Mouse (Mus musculus) kidney, postnatal 14 days (tissue): Measurements from ENCODE around the gene Fam189a1.

Experiments
- DNase-seq: peaks from one replicate; pipeline ENCODE4 v3.0.0; 2022; ENCODE audit warnings: mixed read lengths

The Fam189a1 gene

DNA sequence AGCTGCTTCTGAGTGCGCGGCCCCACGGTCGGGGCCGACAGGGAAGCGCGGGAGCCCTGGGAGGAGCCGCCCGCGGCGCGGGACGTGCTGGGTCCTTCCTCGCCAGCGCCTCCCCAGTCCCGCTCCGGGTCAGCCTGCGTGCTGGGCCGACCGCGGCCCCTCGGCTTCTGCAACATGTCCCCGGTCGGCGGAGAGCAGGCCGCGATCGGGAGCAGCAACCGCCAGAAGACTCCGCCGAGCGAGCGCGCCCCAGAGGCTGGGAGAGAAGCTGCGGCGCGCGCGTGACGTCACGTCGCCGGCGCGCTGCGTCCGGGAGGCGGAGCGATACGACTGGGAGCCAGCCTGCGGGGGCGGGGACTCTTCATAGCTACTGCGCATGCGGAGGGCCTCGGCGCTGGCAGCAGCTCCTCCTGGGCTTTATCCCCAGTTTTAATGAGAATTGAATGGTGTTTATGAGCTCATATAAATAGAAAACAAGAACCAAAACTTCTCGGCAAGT is 283.6 kb downstream of the Fam189a1 start, which contains the start of gene Nsmce3:
Nsmce3 (minus strand) TSS at position 255 of the 499 bp plus-strand sequence.
- DNase-seq, result peak; percentile 98

DNA sequence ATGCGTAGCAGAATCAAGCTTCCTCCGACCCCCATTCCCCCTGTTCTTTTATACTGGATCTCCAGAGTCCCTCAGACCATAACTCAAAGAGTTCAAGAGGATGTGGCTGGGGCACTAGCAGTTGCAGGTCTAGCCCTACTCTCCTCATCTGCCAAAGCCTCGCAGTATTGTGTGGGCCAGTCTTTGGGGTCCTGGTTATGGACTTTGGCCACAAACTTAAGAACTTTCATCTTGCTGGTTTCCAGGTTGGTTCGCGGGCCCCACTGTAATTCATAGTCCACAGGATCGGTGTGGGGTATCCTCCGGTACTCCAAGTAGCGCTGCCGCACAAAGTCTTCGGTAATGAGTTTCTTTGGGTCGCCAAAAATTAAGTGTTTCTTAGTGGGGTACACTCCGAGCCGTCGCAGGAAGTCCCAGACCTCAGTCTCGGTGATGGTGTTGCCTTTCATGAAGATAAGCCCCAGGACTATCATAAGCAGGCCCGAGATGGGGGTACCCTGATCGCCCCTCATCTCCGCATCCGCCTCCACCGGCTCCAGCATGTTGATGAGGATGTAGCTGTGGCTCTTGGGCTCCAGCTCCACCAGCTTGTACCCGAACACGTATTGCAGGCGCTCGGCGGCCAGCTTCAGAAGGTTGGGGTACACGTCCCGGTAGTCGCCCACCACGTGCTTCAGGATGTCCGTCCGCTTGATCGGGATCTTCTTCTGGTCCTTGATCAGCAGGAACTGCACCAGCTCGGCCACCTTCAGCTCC is 284.2 kb downstream of the Fam189a1 start:
- peak; percentile 2 for DNase-seq

DNA sequence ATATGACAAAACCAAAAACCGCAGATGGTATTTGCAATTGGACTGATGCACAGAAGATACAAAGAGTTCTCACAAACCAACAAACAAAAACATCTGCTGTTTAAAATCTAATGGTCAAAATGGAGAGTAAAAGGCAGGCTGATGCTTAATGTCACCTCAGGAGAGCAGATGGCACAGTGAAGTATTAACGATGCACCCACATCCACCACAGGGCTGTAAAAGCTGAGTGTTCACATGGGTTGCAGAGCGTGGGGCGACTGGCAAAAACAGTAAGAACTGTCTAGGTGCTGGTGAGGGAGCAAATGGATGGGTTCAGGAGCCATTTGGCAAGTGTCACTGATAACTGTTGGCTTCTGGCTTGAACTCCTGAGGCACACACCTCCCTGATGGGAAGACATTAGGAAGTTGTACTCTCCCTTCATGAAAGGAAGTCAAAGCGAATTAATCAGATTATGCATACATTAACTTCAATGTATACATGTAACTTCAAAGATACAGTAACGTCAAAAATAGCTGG is 286.8 kb downstream of the Fam189a1 start:
- DNase-seq, result no peak

DNA sequence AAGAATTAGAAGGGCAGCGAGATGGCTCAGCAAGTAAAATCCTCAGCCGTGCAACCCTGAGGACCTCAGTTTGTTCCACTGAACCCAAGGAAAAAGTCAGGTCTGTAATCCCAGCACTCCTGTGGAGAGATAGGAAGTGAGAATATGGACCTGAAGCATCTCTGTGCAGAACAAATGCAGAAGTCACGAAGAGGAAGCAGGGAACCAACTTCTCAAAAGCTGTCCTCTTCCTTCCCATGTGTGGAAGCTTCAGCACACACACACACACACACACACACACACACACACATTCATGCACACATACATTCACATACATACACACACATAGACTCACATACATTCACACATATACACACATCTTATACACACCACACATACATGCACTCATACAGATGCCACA is 292.8 kb downstream of the Fam189a1 start:
- DNase-seq, result no peak

DNA sequence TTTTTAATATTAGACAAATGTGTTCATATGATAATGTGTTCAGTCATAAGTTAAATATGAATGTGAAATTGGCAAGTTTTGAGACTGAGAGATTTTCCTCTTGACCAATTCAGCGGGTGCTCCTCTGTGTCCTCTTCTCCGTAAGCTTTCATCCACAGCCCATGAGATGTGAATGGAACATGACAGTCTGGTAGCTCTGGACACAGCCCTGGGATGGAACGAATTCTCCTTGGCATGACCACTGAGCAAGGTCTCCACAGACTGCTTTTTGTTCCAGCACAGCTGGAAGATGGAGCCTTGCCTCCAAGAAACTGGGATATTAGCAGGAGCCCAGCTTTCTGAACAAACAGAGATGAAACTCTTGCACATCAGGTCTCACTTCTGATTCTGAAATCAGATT is 293.4 kb downstream of the Fam189a1 start:
- no peak for DNase-seq

DNA sequence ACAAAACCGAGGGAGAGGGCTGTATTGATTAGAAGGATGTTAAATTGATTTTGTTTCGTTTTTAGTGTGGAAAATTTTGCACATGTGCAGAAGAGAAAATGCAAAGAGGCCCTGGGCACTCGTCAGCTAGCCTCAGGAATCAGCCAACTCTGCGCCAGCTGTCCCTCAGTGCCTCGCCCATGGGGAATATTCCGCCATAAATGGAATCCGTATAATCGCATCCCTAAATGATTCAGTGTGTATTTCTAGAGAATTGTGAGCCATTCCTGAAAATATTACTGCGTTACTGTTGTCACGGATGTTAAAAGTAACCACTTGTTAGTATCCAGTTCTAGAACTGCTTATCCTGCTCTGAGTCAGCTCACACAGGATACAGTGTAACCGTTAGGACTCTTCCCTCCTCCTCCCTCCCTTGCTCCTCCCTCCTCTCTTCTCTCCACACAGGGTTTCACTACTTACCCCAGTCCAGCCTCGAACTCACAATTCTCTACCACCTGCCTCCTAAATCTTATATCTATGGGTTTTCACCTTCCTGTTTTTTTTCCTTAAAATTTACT is 299.8 kb downstream of the Fam189a1 start:
- no peak for DNase-seq

DNA sequence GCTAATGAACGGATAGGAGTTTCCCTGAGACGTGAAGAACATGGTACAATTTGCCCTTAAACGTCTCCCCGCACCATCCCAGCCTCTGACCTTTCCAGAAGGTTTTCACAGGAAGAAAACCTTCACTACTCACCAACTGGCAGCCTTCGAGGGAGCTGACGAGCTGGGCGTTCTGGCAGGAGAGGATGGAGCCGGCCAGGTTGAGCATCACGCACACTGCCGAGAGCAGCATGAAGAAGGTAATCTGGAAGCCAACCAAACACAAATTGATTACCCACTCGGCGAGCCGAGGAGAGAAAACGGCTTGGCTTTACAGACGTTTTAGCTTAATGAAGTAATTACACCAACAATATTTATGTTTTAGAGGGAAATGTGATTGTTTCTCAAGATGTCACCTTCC is 300.4 kb downstream of the Fam189a1 start:
- DNase-seq, result no peak

DNA sequence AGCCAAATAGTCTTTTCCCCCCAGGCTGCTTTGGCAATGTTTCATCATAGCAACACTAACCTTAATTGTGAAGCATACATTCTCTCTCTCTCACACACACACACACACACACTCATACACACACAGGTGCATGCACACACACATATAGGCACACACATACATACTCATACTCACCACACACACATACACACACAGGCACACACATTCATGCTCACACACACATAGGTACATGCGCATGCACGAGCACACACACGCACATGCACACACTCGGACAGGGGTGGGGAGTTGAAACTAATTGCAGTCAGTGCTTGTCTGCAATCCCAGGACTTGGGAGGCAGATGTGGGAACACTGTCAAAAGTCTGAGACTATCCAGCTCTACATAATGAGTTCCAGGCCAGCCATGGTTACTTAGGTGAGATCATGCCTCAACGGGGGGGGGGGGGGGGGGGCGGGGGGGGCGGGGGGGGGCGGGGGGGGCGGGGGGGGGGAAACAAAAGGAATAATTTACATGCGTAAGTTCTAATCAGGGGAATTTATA is 300.9 kb downstream of the Fam189a1 start:
- no peak for DNase-seq

DNA sequence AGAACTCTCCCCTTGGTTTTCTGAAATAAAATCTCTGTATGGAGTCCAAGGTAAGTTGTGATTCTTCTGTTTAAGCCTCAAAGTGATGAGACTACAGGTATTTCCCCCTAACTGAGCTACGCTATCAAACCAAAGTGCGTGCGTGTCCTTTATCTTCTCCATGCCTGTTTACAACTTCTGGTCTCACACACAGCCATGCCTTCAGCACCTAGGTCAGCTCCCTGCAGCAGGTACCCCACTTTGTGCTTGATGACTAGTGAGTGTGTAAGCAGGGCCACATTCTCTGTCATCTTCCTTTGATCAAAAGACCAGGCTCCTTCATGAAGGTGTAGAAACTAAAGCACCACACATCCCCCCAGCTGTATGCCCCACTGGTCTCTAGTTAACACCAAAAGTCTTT is 305.6 kb downstream of the Fam189a1 start:
- DNase-seq, result peak; percentile 43

DNA sequence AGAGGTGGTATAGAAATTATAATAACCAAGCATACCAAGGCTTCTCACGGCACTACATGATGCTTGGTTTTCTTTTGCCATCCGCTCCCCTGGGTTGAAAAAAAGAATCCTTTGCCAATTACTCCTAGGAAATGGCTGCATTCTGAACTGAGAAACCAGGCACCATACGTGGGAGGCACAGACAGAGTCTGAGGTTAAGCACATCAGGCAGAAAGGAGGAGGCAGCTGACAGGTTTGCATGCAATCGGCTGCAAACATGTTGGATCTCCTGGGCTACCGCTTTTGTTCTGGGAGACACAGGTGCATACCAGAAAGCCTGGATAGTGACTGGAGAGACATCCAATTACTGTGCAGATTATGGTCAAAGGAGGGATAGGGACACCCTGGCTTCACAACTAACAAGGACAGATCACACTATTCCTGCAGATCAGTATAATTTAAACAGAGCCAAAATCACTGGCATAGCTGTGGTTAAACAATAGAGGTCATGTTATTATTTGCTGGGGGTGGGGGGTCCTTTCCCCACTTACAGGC is 308.9 kb downstream of the Fam189a1 start:
- DNase-seq, result no peak

DNA sequence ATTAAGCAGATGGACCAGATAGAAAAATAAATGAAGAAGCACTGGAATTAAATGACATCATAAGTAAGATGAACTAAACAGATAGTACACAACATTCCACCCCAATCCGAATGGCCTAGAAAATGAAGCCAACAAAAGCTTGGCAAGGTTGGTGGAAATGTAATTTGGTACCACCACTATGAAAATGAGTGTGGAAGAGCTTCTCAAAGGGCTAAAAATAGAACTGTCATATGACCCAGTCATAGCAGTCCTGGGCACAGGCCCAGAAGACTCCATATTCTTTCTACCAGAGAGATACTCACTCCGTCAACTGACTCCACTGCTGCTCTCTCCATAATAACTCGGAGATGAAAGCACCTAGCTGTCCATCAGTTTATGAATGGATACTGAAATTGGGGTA is 310.3 kb downstream of the Fam189a1 start:
- no peak for DNase-seq

DNA sequence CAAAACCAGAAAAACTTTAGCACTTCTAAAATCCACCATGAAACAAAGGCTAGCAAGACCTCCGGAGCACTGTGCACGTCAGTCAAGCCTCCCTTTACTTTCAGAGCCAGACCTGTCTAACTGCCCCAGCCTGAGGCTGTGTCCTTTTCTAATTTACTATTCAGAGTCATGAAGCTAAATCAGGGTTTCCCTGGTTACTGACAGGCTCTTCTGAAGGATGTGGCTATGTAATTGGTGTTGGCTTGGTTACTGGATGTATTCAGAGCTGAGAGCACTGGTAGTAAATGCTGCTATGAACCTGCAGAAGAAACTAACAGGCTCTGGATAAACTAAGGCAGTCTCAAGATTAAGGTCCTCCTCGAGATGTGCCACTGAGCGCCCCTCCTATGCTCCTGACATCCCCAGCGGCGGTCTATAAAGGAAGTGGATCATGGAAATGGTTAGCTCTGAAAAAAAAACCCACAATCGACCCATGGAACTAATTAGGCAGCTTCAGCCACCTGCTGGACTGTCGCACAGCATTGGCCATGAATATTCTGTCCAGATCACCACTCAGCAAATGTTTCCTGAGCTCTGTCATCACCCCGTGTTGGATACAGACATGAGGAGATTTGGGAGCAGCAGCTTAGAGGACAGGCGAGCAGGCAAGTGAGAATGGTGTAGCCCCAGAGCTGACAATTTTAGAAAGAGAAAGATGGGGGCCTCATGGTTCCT is 315.3 kb downstream of the Fam189a1 start:
- no peak for DNase-seq

DNA sequence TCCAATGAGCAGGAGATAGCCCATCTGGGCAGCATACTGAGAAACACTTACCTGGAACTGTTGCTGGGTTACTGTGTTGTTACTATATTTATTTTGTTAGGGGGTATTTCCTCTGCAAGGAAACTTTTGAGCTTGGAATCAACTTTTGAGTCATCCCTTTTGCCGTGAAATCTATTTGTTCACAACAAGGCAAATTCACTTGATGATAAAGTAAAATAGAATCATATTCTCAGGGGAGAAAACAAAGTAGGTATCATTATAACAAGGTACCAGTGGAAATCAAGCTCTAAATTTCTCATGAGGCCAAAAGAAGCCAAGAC is 315.8 kb downstream of the Fam189a1 start:
- DNase-seq, result no peak

DNA sequence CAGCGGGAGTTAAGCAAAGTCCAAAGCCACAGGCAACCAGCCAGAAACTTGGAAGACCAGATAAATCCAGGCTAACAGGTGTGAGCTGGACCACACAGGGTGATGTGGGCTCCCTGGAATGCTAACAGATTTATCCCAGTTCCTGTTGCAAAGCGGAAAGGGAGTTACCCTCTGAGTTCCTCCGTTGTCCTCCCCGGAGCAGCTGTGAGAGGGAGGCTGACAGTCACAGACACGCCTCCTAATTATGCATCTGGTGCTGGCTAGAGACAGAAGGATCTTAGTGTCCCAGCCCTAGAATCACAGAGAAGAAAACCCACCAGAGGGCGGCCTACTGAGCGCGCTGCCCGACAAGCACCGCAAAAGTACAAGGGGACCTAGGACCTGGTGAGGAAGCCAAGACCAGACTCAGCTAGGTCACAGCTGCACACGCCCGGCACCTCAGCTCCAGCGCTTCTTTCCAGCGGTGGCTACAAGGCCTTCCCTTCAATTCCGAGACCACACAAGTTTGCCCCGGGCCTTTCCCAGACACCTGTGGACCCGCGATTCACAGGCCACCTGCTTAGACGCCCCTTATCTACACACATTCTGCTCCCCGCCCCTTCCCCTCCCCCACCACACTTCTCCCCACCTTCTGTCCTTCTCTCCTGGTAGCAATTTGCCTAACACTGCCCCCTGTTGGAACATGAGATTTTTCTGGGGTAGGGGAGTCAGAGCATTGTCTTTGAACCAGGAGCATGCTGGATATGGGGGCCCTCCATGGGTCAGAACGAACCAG is 316.4 kb downstream of the Fam189a1 start:
- peak; percentile 52 for DNase-seq

DNA sequence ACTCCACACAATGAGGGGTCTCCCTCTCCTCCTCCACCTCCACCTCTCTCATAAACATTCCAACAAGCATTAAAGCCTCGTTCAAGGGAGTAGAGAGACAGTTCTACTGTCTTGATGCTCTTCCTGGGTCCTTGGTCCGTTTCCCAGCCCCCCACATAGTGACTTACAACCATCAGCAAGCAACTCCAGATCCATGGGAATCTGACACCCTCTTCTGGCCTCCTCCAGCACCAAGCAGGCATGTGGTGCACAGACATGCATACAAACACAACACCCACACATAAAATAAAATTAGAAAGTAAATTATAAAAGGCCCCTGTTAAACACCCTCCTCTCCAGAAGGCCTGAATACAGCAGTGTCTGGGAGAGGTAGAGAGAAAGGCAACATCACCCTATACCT is 317.1 kb downstream of the Fam189a1 start:
- no peak for DNase-seq

DNA sequence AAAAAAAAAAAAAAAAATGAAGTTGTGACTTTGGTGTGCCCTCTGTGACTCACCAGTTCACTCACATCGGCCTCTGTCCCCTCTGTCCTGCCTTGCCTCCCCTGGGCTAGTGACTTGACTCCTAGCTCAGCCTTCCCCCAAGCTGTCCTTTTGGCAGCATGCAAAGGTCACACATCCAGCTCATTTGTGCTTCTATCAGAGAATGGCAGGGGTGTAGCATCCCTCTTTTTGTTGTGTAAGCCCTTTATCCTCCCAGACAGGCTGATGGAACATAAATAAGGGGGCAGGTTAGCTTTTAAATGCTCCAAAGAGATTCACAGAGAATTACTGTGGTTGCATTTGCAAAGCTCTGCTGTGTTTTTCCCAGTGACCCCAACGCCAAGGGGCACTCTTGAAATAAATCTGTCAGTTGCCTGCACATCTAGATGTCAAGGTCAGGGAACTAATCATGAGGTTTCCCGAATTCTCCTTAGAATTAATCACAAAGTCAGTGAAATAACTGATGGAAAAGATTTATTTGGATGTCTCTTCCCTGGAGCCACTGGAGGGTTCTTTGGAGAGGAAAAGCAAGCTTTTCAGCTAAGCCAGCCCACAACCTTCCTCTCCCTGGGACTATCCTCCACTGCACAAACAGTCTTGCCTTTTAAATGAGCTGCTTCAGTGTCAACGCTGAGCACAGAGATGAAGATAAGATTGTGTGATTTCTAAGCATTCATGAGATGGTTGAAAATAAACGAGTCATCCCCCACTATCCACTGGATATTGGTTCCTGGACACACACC is 326.0 kb downstream of the Fam189a1 start:
- no peak for DNase-seq

DNA sequence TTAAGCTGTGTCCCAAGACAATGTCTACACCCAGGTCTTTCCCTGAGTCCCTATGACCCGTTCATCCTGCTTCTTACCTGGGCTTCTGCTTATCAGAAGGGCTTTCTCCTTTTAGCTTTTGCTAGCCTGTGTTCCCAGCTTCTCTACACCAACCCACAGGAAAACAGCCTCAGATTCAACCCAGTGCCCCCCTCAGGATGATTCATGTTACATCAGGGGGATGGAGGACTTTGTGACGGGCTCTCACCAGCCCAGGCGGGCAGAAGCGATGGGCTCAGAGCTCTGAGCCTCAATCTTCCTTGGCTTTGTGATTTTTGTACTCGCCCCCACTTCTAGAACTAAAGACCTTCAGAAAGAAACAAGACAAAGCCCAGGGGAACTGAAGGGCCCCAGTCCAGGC is 335.3 kb downstream of the Fam189a1 start:
- no peak for DNase-seq

DNA sequence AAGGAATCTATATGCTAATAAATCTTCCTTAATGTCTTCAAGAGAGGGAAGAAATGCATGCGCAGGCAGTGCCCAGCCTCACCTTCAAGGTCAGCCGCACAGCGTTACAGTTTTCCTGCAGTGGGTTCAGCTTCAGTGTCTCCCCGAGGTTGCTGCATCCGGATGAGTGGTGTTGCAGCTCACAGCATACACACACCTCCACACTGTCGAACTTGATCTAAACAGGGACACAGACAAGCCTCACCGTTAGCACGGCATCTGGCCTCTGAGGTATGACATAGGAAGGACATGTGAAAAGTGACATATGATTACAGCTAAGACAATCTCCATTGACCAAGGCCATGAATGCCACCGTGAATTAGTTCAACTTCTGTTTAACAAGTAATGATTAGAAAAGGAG is 336.7 kb downstream of the Fam189a1 start:
- no peak for DNase-seq

DNA sequence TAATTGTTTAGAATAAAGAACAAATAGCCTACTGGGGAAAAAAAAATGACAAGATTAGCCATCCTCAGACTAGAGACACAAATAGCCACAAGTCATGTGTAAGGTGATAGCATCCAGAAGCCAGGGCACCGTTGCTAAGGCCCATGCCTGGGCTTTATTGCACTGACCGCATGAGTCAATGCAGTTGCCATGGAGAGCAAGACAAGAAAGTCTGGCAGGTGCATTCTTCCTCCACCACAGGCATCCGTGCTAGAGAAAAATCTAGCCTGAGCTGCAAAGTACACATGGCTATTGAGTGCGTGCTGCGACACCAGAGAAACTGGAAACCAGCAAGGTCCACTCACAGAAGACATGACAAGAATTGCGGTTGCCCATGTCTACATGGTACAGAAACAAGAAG is 347.5 kb downstream of the Fam189a1 start:
- no peak for DNase-seq

DNA sequence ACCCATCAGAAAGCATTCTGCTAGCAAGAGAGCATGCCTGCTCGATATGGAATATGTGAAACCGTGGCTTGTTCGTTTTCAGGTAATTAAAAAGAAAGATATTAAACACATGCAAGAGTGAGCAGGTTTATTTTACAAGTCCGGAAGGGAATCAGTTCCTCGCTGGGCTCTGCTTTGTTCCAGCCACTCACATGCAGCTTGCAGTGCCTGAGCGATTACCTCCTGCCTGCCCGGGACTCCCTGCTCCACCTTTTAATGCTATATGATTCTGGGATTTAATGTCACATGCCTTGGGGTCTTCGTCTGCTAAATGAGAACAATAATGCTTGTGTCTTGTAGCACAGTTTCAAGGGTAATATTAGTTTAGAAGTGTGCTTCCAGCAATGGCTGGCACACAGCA is 351.3 kb downstream of the Fam189a1 start:
- no peak for DNase-seq

DNA sequence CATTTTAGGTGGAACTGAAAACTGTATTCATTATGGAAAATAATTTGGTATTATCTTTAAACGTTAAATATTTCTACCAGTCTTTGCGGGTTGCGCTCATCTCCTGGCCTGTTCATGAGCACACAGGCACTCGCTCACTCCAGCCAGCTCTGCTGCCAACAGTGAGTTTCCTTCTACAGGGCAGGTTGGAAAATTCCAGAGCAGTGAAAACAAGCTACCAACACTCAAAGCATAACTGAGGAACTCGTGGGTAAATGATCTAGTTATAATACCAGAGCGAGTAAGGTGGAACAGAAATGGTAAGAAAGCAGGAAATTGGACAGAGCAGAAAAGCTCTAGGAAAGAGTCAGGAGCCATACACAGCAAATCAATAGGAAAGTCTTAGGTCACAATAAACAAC is 360.8 kb downstream of the Fam189a1 start:
- peak; percentile 8 for DNase-seq

DNA sequence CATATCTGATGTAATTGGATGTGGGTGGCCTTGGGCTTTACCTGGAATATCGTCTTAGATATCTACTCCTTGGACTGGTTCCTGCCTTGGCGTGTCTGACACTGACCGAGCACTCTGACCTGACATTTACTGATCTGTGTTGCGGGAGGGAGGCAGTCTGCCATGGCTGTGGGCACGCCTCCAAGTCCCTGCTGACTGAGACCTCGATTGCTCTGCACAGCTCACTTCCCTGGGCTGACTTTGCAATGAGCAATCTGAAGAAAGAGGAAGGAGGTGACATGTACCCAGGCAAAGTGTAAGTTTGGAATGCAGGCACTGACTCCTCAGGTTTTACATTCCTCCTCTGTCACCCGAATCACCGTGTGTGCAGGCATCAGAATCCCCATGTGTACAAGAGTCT is 364.3 kb downstream of the Fam189a1 start:
- peak; percentile 24 for DNase-seq
